Mouse (Mus musculus) cerebellum, adult 2 months (tissue): ENCODE data around the gene Ndufa9.

Experiments used
- CTCF ChIP-seq: fragments of 200-500 bp; IDR thresholded peaks from 2 replicates; pipeline ENCODE4 v1.5.1; 2011; ENCODE audit warnings: low read depth, mild to moderate bottlenecking, control low read depth, low read length, moderate library complexity, borderline replicate concordance; ENCODE audit not compliant: insufficient read depth
- POLR2A ChIP-seq: fragments of 200-500 bp; IDR thresholded peaks from 2 replicates; pipeline ENCODE4 v1.6.1; 2011; ENCODE audit warnings: low read length, control low read depth, borderline replicate concordance; ENCODE audit not compliant: insufficient read depth

- no peak for TF ChIP-seq CTCF
- no peak for TF ChIP-seq POLR2A
These were observed 32.6 kb downstream of the Ndufa9 start for GRCm38 (mm10) chr6:126816338-126816737.
